In genomic region chr19:47499841-47500240, GRCm38 (mm10) we compare ENCODE assay signal across 11 mouse cellular contexts.
"Had no signal": no experiment of that assay in that cellular context is flagged by ENCODE, and none has a peak within 500 bp of the region (broad histone marks: within the 10 kb centered on the region; RNA-seq: fewer than 3 reads in every experiment).

No protein-coding gene starts in this region.

- DNase-seq: kidney, postnatal 25 days; lung, postnatal 14 days; thymus, postnatal 36 days had no signal

- H3K27me3 ChIP-seq: liver, embryonic 12.5 days; midbrain, embryonic 15.5 days; neural tube, embryonic 12.5 days had no signal

- H3K4me2 ChIP-seq: liver, embryonic 12.5 days; lung, embryonic 14.5 days; midbrain, embryonic 11.5 days; midbrain, embryonic 15.5 days; neural tube, embryonic 12.5 days had no signal

- H3K27ac ChIP-seq: left cerebral cortex, adult 2 months; liver, embryonic 12.5 days; macrophage; midbrain, embryonic 15.5 days; neural tube, embryonic 12.5 days had no signal

- H3K9me3 ChIP-seq: liver, embryonic 12.5 days; megakaryocyte, embryonic 14.5 days; midbrain, embryonic 15.5 days; neural tube, embryonic 12.5 days had no signal

- H3K36me3 ChIP-seq: liver, embryonic 12.5 days; midbrain, embryonic 15.5 days had no signal

- ATAC-seq: liver, embryonic 12.5 days; midbrain, embryonic 15.5 days had no signal

- H3K4me3 ChIP-seq: left cerebral cortex, adult 2 months; liver, embryonic 12.5 days; megakaryocyte, embryonic 14.5 days; midbrain, embryonic 15.5 days; neural tube, embryonic 12.5 days had no signal

- H3K4me1 ChIP-seq: megakaryocyte, embryonic 14.5 days; neural tube, embryonic 12.5 days had no signal

- H3K9ac ChIP-seq: liver, embryonic 12.5 days; lung, embryonic 14.5 days; midbrain, embryonic 15.5 days; neural tube, embryonic 12.5 days had no signal
